Mouse (Mus musculus) T-helper 2 cell (primary cell): ENCODE results near the gene Sco1.
"Not testable (repeated sequence)": the region's sequence is repeated elsewhere in the genome, so short reads cannot be mapped to it uniquely, and the experiment has no call there.

Source experiments
- in situ Hi-C: fragments of 300-600 bp; cut with MboI, MseI; formaldehyde crosslinking; loops from one replicate; pipeline ENCODE4 v1.15.1; 2025; ENCODE audit warnings: high pct_unique_total_duplicates

Gene Sco1

GRCm38 (mm10) chr11:67083712-67084340 lies 31.4 kb downstream of the Sco1 start:
- in situ Hi-C loops: no loop called here

GRCm38 (mm10) chr11:67085489-67085888 lies 33.0 kb downstream of the Sco1 start:
- in situ Hi-C loops: no loop called here

- in situ Hi-C loops: no loop called here
Observed at GRCm38 (mm10) chr11:67086467-67087164, 34.1 kb downstream of the Sco1 start.

- in situ Hi-C loops: no loop called here
Observed at GRCm38 (mm10) chr11:67087225-67087624, 34.8 kb downstream of the Sco1 start.

GRCm38 (mm10) chr11:67092354-67092753 lies 39.9 kb downstream of the Sco1 start:
- in situ Hi-C loops: not testable (repeated sequence)

GRCm38 (mm10) chr11:67093201-67093600 lies 40.7 kb downstream of the Sco1 start:
- in situ Hi-C loops: no loop called here

- in situ Hi-C loops: no loop called here
Observed at GRCm38 (mm10) chr11:67093652-67094051, 41.2 kb downstream of the Sco1 start.

- in situ Hi-C loops: no loop called here
Observed at GRCm38 (mm10) chr11:67094470-67094869, 42.0 kb downstream of the Sco1 start.

- in situ Hi-C loops: no loop called here
Observed at GRCm38 (mm10) chr11:67097709-67098108, 45.2 kb downstream of the Sco1 start.

- in situ Hi-C loops: no loop called here
Observed at GRCm38 (mm10) chr11:67098427-67098826, 46.0 kb downstream of the Sco1 start.

- in situ Hi-C loops: no loop called here
Observed at GRCm38 (mm10) chr11:67099241-67099640, 46.8 kb downstream of the Sco1 start.

- in situ Hi-C loops: loop anchor here (10.0 kb wide), 1 partner anchor 585 kb away; no protein-coding TSS in a partner anchor
Observed at GRCm38 (mm10) chr11:67100169-67100568, 47.7 kb downstream of the Sco1 start.

GRCm38 (mm10) chr11:67101713-67102112 lies 49.2 kb downstream of the Sco1 start:
- in situ Hi-C loops: loop anchor here (10.0 kb wide), 1 partner anchor 583 kb away; no protein-coding TSS in a partner anchor

GRCm38 (mm10) chr11:67103256-67103655 lies 50.8 kb downstream of the Sco1 start:
- in situ Hi-C loops: loop anchor here (10.0 kb wide), 1 partner anchor 582 kb away; no protein-coding TSS in a partner anchor

GRCm38 (mm10) chr11:67104242-67104641 lies 51.8 kb downstream of the Sco1 start:
- in situ Hi-C loops: loop anchor here (10.0 kb wide), 1 partner anchor 581 kb away; no protein-coding TSS in a partner anchor

- in situ Hi-C loops: loop anchor here (10.0 kb wide), 1 partner anchor 580 kb away; no protein-coding TSS in a partner anchor
Observed at GRCm38 (mm10) chr11:67104714-67105113, 52.2 kb downstream of the Sco1 start.

GRCm38 (mm10) chr11:67105689-67106088 lies 53.2 kb downstream of the Sco1 start:
- in situ Hi-C loops: loop anchor here (10.0 kb wide), 1 partner anchor 579 kb away; no protein-coding TSS in a partner anchor

- in situ Hi-C loops: loop anchor here (10.0 kb wide), 1 partner anchor 578 kb away; no protein-coding TSS in a partner anchor
Observed at GRCm38 (mm10) chr11:67106973-67107372, 54.5 kb downstream of the Sco1 start.

GRCm38 (mm10) chr11:67110168-67110948 lies 57.9 kb downstream of the Sco1 start:
- in situ Hi-C loops: loop anchor here (5.0 to 10.0 kb wide), 2 partner anchors 206 to 242 kb away; no protein-coding TSS in a partner anchor

- in situ Hi-C loops: loop anchor here (5.0 to 10.0 kb wide), 2 partner anchors 207 to 240 kb away; no protein-coding TSS in a partner anchor
Observed at GRCm38 (mm10) chr11:67112019-67112850, 59.8 kb downstream of the Sco1 start.

- in situ Hi-C loops: loop anchor here (5.0 to 10.0 kb wide), 2 partner anchors 208 to 239 kb away; no protein-coding TSS in a partner anchor
Observed at GRCm38 (mm10) chr11:67112851-67113202, 60.4 kb downstream of the Sco1 start.
